Mouse (Mus musculus): ENCODE measurements around the gene Aqp2. TPM values are rescaled to one million over a fixed set of nuclear protein-coding genes. Genes with fewer than 3 reads are reported as not detected.

The Aqp2 gene
- polyA plus RNA-seq, 1 experiment from 2014 or later, result not detected

- H3K4me1 ChIP-seq (ENCODE audit: control insufficient read depth, insufficient read depth, low read length), result peaks cover 18% of the 10 kb centered on the region
- 10% methylated on average over 10 of the region's 10 CpGs for WGBS
Measured at GRCm38 (mm10) chr15:99607388-99608113, 28.7 kb downstream of the Aqp2 start.

GRCm38 (mm10) chr15:99608382-99609125, 29.7 kb downstream of the Aqp2 start:
- WGBS, result 68% methylated on average over 13 of the region's 13 CpGs
- Histone ChIP-seq H3K4me3 (ENCODE audit: low read depth, low read length) (no peak overlapping the region), H3K27ac (ENCODE audit: low read depth, low read length) (no peak overlapping the region), H3K9me3 (ENCODE audit: control insufficient read depth, low read length) (no peaks in the 10 kb centered on the region), H3K4me2 (ENCODE audit: low read depth, low read length) (no peak overlapping the region), H3K27me3 (ENCODE audit: control insufficient read depth, insufficient read depth, low read length) (no peaks in the 10 kb centered on the region), H3K36me3 (ENCODE audit: control insufficient read depth, insufficient read depth, low read length) (no peaks in the 10 kb centered on the region), H3K4me1 (ENCODE audit: control insufficient read depth, insufficient read depth, low read length) (peaks cover 18% of the 10 kb centered on the region), H3K9ac (replicated peaks; ENCODE audit: low read depth, low read length) (no peak overlapping the region)
- ATAC-seq (ENCODE audit: low read depth), result no peak

More at GRCm38 (mm10) chr15:99607388-99608113, 28.7 kb downstream of the Aqp2 start:
- Histone ChIP-seq H3K9me3 (ENCODE audit: control insufficient read depth, low read length) (no peaks in the 10 kb centered on the region), H3K4me2 (ENCODE audit: low read depth, low read length) (no peak overlapping the region), H3K36me3 (ENCODE audit: control insufficient read depth, insufficient read depth, low read length) (no peaks in the 10 kb centered on the region), H3K9ac (replicated peaks; ENCODE audit: low read depth, low read length) (no peak overlapping the region), H3K27me3 (ENCODE audit: control insufficient read depth, insufficient read depth, low read length) (no peaks in the 10 kb centered on the region), H3K4me3 (ENCODE audit: low read depth, low read length) (no peak overlapping the region), H3K27ac (ENCODE audit: low read depth, low read length) (no peak overlapping the region; the same call in 1 of the 2 replicates)
- peak; percentile 48; the same call in 1 of the 2 replicates for ATAC-seq (ENCODE audit: low read depth)

- H3K4me1 ChIP-seq (ENCODE audit: control insufficient read depth, insufficient read depth, low read length), result peaks cover 26% of the 10 kb centered on the region
- no peak overlapping the region for H3K4me2 ChIP-seq (ENCODE audit: low read depth, low read length)
- no peak overlapping the region for H3K9ac ChIP-seq (replicated peaks; ENCODE audit: low read depth, low read length)
- no peaks in the 10 kb centered on the region for H3K36me3 ChIP-seq (ENCODE audit: control insufficient read depth, insufficient read depth, low read length)
- no peaks in the 10 kb centered on the region for H3K9me3 ChIP-seq (ENCODE audit: control insufficient read depth, low read length)
- H3K27me3 ChIP-seq (ENCODE audit: control insufficient read depth, insufficient read depth, low read length), result no peaks in the 10 kb centered on the region
- no peak for ATAC-seq (ENCODE audit: low read depth)
- no peak overlapping the region for H3K4me3 ChIP-seq (ENCODE audit: low read depth, low read length)
- no peak overlapping the region for H3K27ac ChIP-seq (ENCODE audit: low read depth, low read length)
- 73% methylated on average over 7 of the region's 7 CpGs for WGBS
Measured at GRCm38 (mm10) chr15:99611563-99611962, 32.7 kb downstream of the Aqp2 start.

- no peak overlapping the region; the same call in 1 of the 2 replicates for H3K27ac ChIP-seq (ENCODE audit: low read depth, low read length)
- no peak overlapping the region for H3K4me2 ChIP-seq (ENCODE audit: low read depth, low read length)
- WGBS, result 80% methylated on average over 13 of the region's 13 CpGs
Measured at GRCm38 (mm10) chr15:99614273-99614672, 35.4 kb downstream of the Aqp2 start.

GRCm38 (mm10) chr15:99614753-99615152, 35.9 kb downstream of the Aqp2 start:
- ATAC-seq (ENCODE audit: low read depth), result no peak
- Histone ChIP-seq H3K4me3 (ENCODE audit: low read depth, low read length) (no peak overlapping the region), H3K9ac (replicated peaks; ENCODE audit: low read depth, low read length) (no peak overlapping the region), H3K4me2 (ENCODE audit: low read depth, low read length) (no peak overlapping the region), H3K9me3 (ENCODE audit: control insufficient read depth, low read length) (no peaks in the 10 kb centered on the region), H3K27me3 (ENCODE audit: control insufficient read depth, insufficient read depth, low read length) (no peaks in the 10 kb centered on the region), H3K36me3 (ENCODE audit: control insufficient read depth, insufficient read depth, low read length) (no peaks in the 10 kb centered on the region), H3K4me1 (ENCODE audit: control insufficient read depth, insufficient read depth, low read length) (peaks cover 18% of the 10 kb centered on the region; the same call in 1 of the 2 replicates), H3K27ac (ENCODE audit: low read depth, low read length) (no peak overlapping the region; the same call in 1 of the 2 replicates)
- WGBS, result 15% methylated on average over 12 of the region's 12 CpGs

More at GRCm38 (mm10) chr15:99614273-99614672, 35.4 kb downstream of the Aqp2 start:
- Histone ChIP-seq H3K36me3 (ENCODE audit: control insufficient read depth, insufficient read depth, low read length) (no peaks in the 10 kb centered on the region), H3K27me3 (ENCODE audit: control insufficient read depth, insufficient read depth, low read length) (no peaks in the 10 kb centered on the region), H3K4me3 (ENCODE audit: low read depth, low read length) (no peak overlapping the region), H3K9ac (replicated peaks; ENCODE audit: low read depth, low read length) (no peak overlapping the region), H3K4me1 (ENCODE audit: control insufficient read depth, insufficient read depth, low read length) (peaks cover 18% of the 10 kb centered on the region; the same call in 1 of the 2 replicates), H3K9me3 (ENCODE audit: control insufficient read depth, low read length) (no peaks in the 10 kb centered on the region)
- ATAC-seq (ENCODE audit: low read depth), result no peak

GRCm38 (mm10) chr15:99615246-99615645, 36.4 kb downstream of the Aqp2 start:
- Histone ChIP-seq H3K4me3 (ENCODE audit: low read depth, low read length) (no peak overlapping the region), H3K27me3 (ENCODE audit: control insufficient read depth, insufficient read depth, low read length) (no peaks in the 10 kb centered on the region), H3K4me2 (ENCODE audit: low read depth, low read length) (no peak overlapping the region), H3K4me1 (ENCODE audit: control insufficient read depth, insufficient read depth, low read length) (peaks cover 18% of the 10 kb centered on the region; the same call in 1 of the 2 replicates), H3K9ac (replicated peaks; ENCODE audit: low read depth, low read length) (no peak overlapping the region), H3K36me3 (ENCODE audit: control insufficient read depth, insufficient read depth, low read length) (no peaks in the 10 kb centered on the region), H3K9me3 (ENCODE audit: control insufficient read depth, low read length) (no peaks in the 10 kb centered on the region), H3K27ac (ENCODE audit: low read depth, low read length) (no peak overlapping the region; the same call in 1 of the 2 replicates)
- no peak for ATAC-seq (ENCODE audit: low read depth)
- WGBS, result 61% methylated on average over 9 of the region's 9 CpGs

- no peak overlapping the region for H3K4me3 ChIP-seq (ENCODE audit: low read depth, low read length)
- H3K4me1 ChIP-seq (ENCODE audit: control insufficient read depth, insufficient read depth, low read length), result peaks cover 13% of the 10 kb centered on the region; the same call in 1 of the 2 replicates
- no peak overlapping the region for H3K9ac ChIP-seq (replicated peaks; ENCODE audit: low read depth, low read length)
- H3K27me3 ChIP-seq (ENCODE audit: control insufficient read depth, insufficient read depth, low read length), result no peaks in the 10 kb centered on the region
- no peak for ATAC-seq (ENCODE audit: low read depth)
- peak overlapping the region; percentile 10; the same call in 1 of the 2 replicates for H3K27ac ChIP-seq (ENCODE audit: low read depth, low read length)
- WGBS, result 66% methylated on average over 3 of the region's 3 CpGs
- H3K9me3 ChIP-seq (ENCODE audit: control insufficient read depth, low read length), result no peaks in the 10 kb centered on the region
- H3K4me2 ChIP-seq (ENCODE audit: low read depth, low read length), result no peak overlapping the region
- H3K36me3 ChIP-seq (ENCODE audit: control insufficient read depth, insufficient read depth, low read length), result peaks cover 3% of the 10 kb centered on the region; the same call in 1 of the 2 replicates
Measured at GRCm38 (mm10) chr15:99618595-99618994, 39.7 kb downstream of the Aqp2 start.

GRCm38 (mm10) chr15:99619821-99620220, 41.0 kb downstream of the Aqp2 start:
- Histone ChIP-seq H3K4me1 (ENCODE audit: control insufficient read depth, insufficient read depth, low read length) (peaks cover 5% of the 10 kb centered on the region; the same call in 1 of the 2 replicates), H3K36me3 (ENCODE audit: control insufficient read depth, insufficient read depth, low read length) (peaks cover 12% of the 10 kb centered on the region; the same call in 1 of the 2 replicates), H3K27ac (ENCODE audit: low read depth, low read length) (peak overlapping the region; percentile 48; the same call in 1 of the 2 replicates), H3K4me3 (ENCODE audit: low read depth, low read length) (no peak overlapping the region), H3K27me3 (ENCODE audit: control insufficient read depth, insufficient read depth, low read length) (no peaks in the 10 kb centered on the region), H3K9me3 (ENCODE audit: control insufficient read depth, low read length) (no peaks in the 10 kb centered on the region), H3K4me2 (ENCODE audit: low read depth, low read length) (no peak overlapping the region), H3K9ac (replicated peaks; ENCODE audit: low read depth, low read length) (no peak overlapping the region)
- 54% methylated on average over 4 of the region's 4 CpGs for WGBS
- no peak; the same call in 1 of the 2 replicates for ATAC-seq (ENCODE audit: low read depth)

Data from neural tube, embryonic 14.5 days (tissue).